Mouse (Mus musculus) limb, embryonic 13.5 days (tissue): ENCODE results near the gene Tpi1. TPM values are rescaled to one million over a fixed set of nuclear protein-coding genes. Genes with fewer than 3 reads are reported as not detected.
"Not testable (repeated sequence)": the region's sequence is repeated elsewhere in the genome, so short reads cannot be mapped to it uniquely, and the experiment has no call there.

Experiments used
- ATAC-seq: fragments of 200-750 bp; cut with Nextera tagmentation; 2 replicates; pipeline ENCODE4 v1.8.0; 2017; ENCODE audit warnings: low read depth, moderate number of reproducible peaks, moderate TSS enrichment; ENCODE audit not compliant: low FRiP score
- H3K27ac ChIP-seq: fragments of 300-500 bp; sonication (generic); 2 replicates; pipeline ENCODE4 v1.5.1; 2015; ENCODE audit warnings: inconsistent platforms, mild to moderate bottlenecking, moderate library complexity
- H3K27me3 ChIP-seq: fragments of 300-500 bp; sonication (generic); 2 replicates; pipeline ENCODE4 v1.6.1; 2015; ENCODE audit warnings: mild to moderate bottlenecking, inconsistent platforms
- H3K36me3 ChIP-seq: fragments of 300-500 bp; sonication (generic); 2 replicates; pipeline ENCODE4 v1.6.1; 2015; ENCODE audit warnings: inconsistent platforms, mild to moderate bottlenecking, moderate library complexity
- H3K4me1 ChIP-seq: fragments of 300-500 bp; sonication (generic); 2 replicates; pipeline ENCODE4 v1.6.1; 2015; ENCODE audit warnings: inconsistent platforms
- H3K4me2 ChIP-seq: fragments of 300-500 bp; sonication (generic); replicated peaks from 2 replicates; pipeline ENCODE4 v1.6.1; 2015; ENCODE audit warnings: inconsistent platforms, mild to moderate bottlenecking, moderate library complexity
- H3K4me3 ChIP-seq: fragments of 300-500 bp; sonication (generic); 2 replicates; pipeline ENCODE4 v1.5.1; 2015; ENCODE audit warnings: moderate library complexity, mild to moderate bottlenecking, inconsistent platforms
- H3K9ac ChIP-seq: fragments of 300-500 bp; sonication (generic); 2 replicates; pipeline ENCODE4 v1.6.1; 2015; ENCODE audit warnings: mild to moderate bottlenecking, inconsistent platforms
- H3K9me3 ChIP-seq: fragments of 300-500 bp; sonication (generic); 2 replicates; pipeline ENCODE4 v1.6.1; 2016; ENCODE audit warnings: inconsistent platforms
- WGBS: fragments of 180-500 bp; shearing (Covaris S2); methylation state at CpG from one replicate; pipeline ENCODE4 v1.1.7; 2015; 5-methylcytosine and 5-hydroxymethylcytosine counted together
- polyA plus RNA-seq: library from polyadenylated mRNA; unstranded; fragments of >200 nt; fragmentation: Nextera tagmentation; extraction: Ambion mirVana; gene quantifications from 2 replicates; pipeline ENCODE4 v1.2.1, GENCODE M21; 2015

The Tpi1 gene
- polyA plus RNA-seq, 1 experiment from 2014 or later = 803 TPM

DNA sequence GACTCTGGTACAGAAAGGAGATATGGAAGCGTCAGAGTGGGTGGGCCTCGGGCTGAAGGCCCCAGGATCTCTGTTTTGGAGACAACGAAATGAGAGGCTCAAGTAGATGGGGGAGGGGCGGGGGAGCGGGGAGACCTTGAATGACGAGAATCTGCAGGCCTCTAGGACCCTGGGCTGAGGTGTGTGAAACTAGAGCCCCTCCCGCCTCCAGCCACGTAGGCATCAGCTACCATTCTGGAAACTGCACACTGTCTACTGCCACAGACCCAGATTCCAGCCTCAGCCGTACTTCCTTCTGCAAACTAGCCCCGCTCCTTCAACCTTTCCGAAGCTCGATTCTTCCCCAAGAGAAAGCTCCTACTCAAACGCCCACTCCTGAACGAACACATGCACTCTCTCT lies 42.2 kb upstream of the Tpi1 start:
- 3% methylated on average over 14 of the region's 14 CpGs for WGBS
- H3K36me3 ChIP-seq = peaks cover 40% of the 10 kb centered on the region
- peaks cover 39% of the 10 kb centered on the region for H3K4me1 ChIP-seq
- 0 out of 2 replicates have a peak, but pooled peaks cover 6% of the 10 kb centered on the region for H3K27me3 ChIP-seq
- H3K4me2 ChIP-seq = peak overlapping the region; percentile 69
- H3K4me3 ChIP-seq = peak overlapping the region; percentile 87
- peak; percentile 74 for ATAC-seq
- H3K9ac ChIP-seq = peak overlapping the region; percentile 99
- peak overlapping the region; percentile 100 for H3K27ac ChIP-seq
- no peaks in the 10 kb centered on the region for H3K9me3 ChIP-seq

DNA sequence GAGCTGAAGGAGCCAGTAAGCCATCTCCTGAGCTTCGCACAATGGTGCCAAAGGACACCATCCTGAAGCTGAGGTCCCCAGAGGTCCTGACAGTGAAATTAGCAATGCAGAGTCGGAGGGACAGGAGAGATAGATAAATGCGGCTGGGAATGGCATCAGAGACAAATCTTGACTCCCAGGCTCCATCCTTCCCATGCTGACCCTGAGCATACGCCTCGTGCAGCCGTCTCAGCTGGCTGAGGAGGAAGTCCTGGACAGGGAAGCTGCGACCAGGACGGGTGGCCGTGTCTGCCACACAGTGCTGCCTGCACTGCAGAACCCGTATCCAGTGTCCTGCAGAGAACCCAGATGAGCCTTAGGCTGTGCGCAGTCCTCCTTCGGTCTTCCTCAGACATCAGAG lies 40.6 kb upstream of the Tpi1 start:
- 0 out of 2 replicates have a peak, but pooled peaks cover 3% of the 10 kb centered on the region for H3K27me3 ChIP-seq
- peaks cover 52% of the 10 kb centered on the region for H3K36me3 ChIP-seq
- peak overlapping the region; percentile 28; the same call in 1 of the 2 replicates for H3K27ac ChIP-seq
- H3K4me3 ChIP-seq = no peak overlapping the region
- peaks cover 28% of the 10 kb centered on the region for H3K4me1 ChIP-seq
- ATAC-seq = no peak
- no peak overlapping the region for H3K4me2 ChIP-seq
- no peaks in the 10 kb centered on the region for H3K9me3 ChIP-seq
- no peak overlapping the region for H3K9ac ChIP-seq
- 68% methylated on average over 12 of the region's 12 CpGs for WGBS

GRCm38 (mm10) chr6:124850535-124850934 lies 36.4 kb upstream of the Tpi1 start:
- no peak overlapping the region for H3K27ac ChIP-seq
- no peak overlapping the region for H3K4me2 ChIP-seq
- no peaks in the 10 kb centered on the region for H3K27me3 ChIP-seq
- no peak overlapping the region for H3K4me3 ChIP-seq
- WGBS = 46% methylated on average over 8 of the region's 8 CpGs
- peaks cover 73% of the 10 kb centered on the region for H3K36me3 ChIP-seq
- ATAC-seq = no peak
- peaks cover 2% of the 10 kb centered on the region for H3K4me1 ChIP-seq
- H3K9me3 ChIP-seq = no peaks in the 10 kb centered on the region
- H3K9ac ChIP-seq = no peak overlapping the region

DNA sequence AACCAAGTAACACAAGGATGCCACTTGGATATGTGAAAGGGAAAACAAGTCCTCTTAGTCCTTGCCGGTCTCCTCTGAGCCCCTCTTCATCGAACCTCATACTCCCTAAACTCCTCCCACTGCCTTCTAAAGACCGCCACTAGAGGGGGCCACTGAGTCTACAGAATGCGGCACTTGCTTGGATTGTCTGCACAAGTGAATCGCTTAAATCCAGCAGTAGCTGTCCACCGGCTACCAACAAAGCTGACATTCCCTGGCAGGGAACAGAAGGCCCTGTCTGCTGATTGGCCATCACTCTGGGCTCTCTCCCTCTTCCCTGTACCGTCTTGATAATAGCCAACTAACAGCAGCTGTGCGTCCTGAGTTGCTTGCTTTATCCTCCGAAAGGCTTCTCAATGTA lies 33.2 kb upstream of the Tpi1 start:
- Histone ChIP-seq H3K4me3 (no peak overlapping the region), H3K4me1 (no peaks in the 10 kb centered on the region), H3K9me3 (no peaks in the 10 kb centered on the region), H3K4me2 (no peak overlapping the region), H3K36me3 (peaks cover 74% of the 10 kb centered on the region), H3K9ac (no peak overlapping the region), H3K27me3 (no peaks in the 10 kb centered on the region), H3K27ac (no peak overlapping the region)
- peak; percentile 85 for ATAC-seq
- WGBS = 15% methylated on average over 9 of the region's 9 CpGs

GRCm38 (mm10) chr6:124840241-124841167 lies 26.4 kb upstream of the Tpi1 start, which contains the start of gene Gnb3:
Gene Gnb3, minus strand, starts transcription at chr6:124840275.
- ATAC-seq = peak; percentile 17; the same call in 1 of the 2 replicates
- Histone ChIP-seq H3K4me1 (peaks cover 31% of the 10 kb centered on the region), H3K36me3 (peaks cover 47% of the 10 kb centered on the region), H3K9me3 (no peaks in the 10 kb centered on the region), H3K4me2 (0 out of 2 replicates have a peak within 1 kb of the TSS, but pooled peaks have one; percentile 19), H3K27ac (no peak within 1 kb of the TSS), H3K27me3 (no peaks in the 10 kb centered on the region), H3K9ac (peak within 1 kb of the TSS; percentile 50; the same call in 1 of the 2 replicates), H3K4me3 (no peak within 1 kb of the TSS)
- 40% methylated on average over 15 of the region's 15 CpGs for WGBS

DNA sequence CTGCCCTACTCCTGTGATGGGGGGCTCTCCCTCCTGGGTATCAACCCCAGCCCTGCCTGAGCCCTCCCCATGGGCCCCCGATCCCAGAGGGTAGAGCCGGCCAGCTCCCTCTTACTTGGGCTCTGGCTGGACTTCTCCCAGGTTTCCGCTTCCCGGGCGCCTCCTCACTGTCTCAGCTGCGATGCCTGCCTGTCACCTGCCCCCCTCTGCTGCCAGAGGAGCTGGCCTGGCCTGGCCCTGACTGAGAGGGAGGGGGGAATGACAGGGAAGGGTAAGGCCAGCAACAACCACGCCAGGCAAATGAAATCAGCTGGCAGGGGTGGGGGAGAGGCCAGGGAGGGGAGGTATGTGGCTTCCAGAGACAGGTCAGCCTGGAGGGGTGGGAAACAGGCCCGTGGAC lies 25.7 kb upstream of the Tpi1 start:
- Histone ChIP-seq H3K4me1 (peaks cover 34% of the 10 kb centered on the region), H3K36me3 (peaks cover 40% of the 10 kb centered on the region), H3K9ac (peak overlapping the region; percentile 50; the same call in 1 of the 2 replicates), H3K27me3 (no peaks in the 10 kb centered on the region), H3K4me3 (no peak overlapping the region), H3K9me3 (no peaks in the 10 kb centered on the region), H3K27ac (no peak overlapping the region), H3K4me2 (0 out of 2 replicates have a peak overlapping the region, but pooled peaks have one; percentile 19)
- ATAC-seq = peak; percentile 15
- WGBS = 8% methylated on average over 8 of the region's 8 CpGs

GRCm38 (mm10) chr6:124836411-124836810 lies 22.3 kb upstream of the Tpi1 start:
- Histone ChIP-seq H3K4me1 (peaks cover 44% of the 10 kb centered on the region), H3K36me3 (peaks cover 40% of the 10 kb centered on the region), H3K4me2 (no peak overlapping the region), H3K27ac (no peak overlapping the region), H3K9me3 (no peaks in the 10 kb centered on the region), H3K4me3 (no peak overlapping the region), H3K27me3 (no peaks in the 10 kb centered on the region), H3K9ac (peak overlapping the region; percentile 39; the same call in 1 of the 2 replicates)
- WGBS = 76% methylated on average over 7 of the region's 7 CpGs
- no peak for ATAC-seq

GRCm38 (mm10) chr6:124835531-124835930 lies 21.4 kb upstream of the Tpi1 start:
- H3K27me3 ChIP-seq = no peaks in the 10 kb centered on the region
- no peak overlapping the region for H3K4me2 ChIP-seq
- 34% methylated on average over 10 of the region's 10 CpGs for WGBS
- no peak overlapping the region for H3K27ac ChIP-seq
- H3K4me3 ChIP-seq = no peak overlapping the region
- no peak for ATAC-seq
- peak overlapping the region; percentile 39 for H3K9ac ChIP-seq
- H3K36me3 ChIP-seq = peaks cover 32% of the 10 kb centered on the region
- no peaks in the 10 kb centered on the region for H3K9me3 ChIP-seq
- peaks cover 52% of the 10 kb centered on the region for H3K4me1 ChIP-seq

DNA sequence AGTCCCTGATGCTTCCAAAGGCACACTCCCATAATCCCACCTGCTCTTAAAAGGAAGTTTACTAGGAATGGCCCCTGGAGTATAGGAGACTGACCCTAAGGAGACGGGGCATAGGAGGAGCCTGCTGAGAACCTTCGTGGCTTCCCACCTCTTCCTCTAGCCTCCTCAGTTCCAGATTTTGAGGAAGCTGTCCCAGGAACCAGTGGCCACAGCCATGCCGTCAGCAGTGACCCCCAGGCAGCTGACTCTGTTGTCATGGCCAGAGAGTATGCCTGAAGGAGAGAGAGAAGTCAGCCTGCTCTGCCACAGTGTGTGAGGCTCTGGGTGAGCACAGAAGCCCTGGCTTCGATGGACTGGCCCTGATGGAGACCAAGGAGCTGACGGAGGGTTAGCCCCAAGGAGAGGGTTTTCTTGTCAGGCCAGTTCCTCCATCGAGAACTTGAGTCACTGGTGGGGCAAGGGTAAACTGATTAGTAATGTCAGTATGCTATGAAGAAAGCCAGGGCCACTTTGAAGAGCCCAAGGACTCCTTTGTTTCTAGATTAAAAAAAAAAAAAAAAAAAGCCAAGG lies 20.5 kb upstream of the Tpi1 start:
- H3K27ac ChIP-seq = no peak overlapping the region
- peaks cover 31% of the 10 kb centered on the region for H3K36me3 ChIP-seq
- peaks cover 48% of the 10 kb centered on the region for H3K4me1 ChIP-seq
- no peaks in the 10 kb centered on the region for H3K9me3 ChIP-seq
- no peak for ATAC-seq
- no peak overlapping the region for H3K9ac ChIP-seq
- no peak overlapping the region for H3K4me3 ChIP-seq
- WGBS = 81% methylated on average over 6 of the region's 6 CpGs
- no peaks in the 10 kb centered on the region for H3K27me3 ChIP-seq
- no peak overlapping the region for H3K4me2 ChIP-seq

- H3K36me3 ChIP-seq = peaks cover 31% of the 10 kb centered on the region
- peak overlapping the region; percentile 95 for H3K4me2 ChIP-seq
- 93% methylated on average over 8 of the region's 8 CpGs for WGBS
- no peaks in the 10 kb centered on the region for H3K27me3 ChIP-seq
- no peak for ATAC-seq
- peaks cover 46% of the 10 kb centered on the region for H3K4me1 ChIP-seq
- peak overlapping the region; percentile 71; the same call in 1 of the 2 replicates for H3K4me3 ChIP-seq
- peak overlapping the region; percentile 43 for H3K9ac ChIP-seq
- H3K9me3 ChIP-seq = no peaks in the 10 kb centered on the region
- no peak overlapping the region for H3K27ac ChIP-seq
These were observed 17.6 kb upstream of the Tpi1 start for GRCm38 (mm10) chr6:124831649-124832048.

DNA sequence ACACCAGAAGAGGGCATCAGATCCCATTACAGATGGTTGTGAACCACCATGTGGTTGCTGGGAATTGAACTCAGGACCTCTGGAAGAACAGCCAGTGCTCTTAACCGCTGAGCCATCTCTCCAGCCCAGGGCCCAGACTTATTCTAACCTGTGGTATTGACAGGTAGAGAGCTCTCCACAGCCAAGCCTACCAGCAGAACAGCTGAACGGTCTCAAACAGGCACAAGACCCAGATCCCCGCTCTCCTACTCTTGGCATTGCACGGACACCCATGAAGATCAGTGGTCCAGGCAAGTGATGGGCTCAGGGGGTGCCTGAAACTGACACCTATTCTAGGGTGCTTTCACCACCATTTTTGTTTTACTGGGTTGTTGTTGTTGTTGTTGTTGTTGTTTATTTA lies 17.1 kb upstream of the Tpi1 start:
- 94% methylated on average over 4 of the region's 4 CpGs for WGBS
- peaks cover 42% of the 10 kb centered on the region for H3K4me1 ChIP-seq
- H3K9me3 ChIP-seq, H3K27ac ChIP-seq, H3K27me3 ChIP-seq, ATAC-seq: not testable (repeated sequence)
- peak overlapping the region; percentile 95 for H3K4me2 ChIP-seq
- H3K4me3 ChIP-seq = peak overlapping the region; percentile 71
- peaks cover 33% of the 10 kb centered on the region for H3K36me3 ChIP-seq
- peak overlapping the region; percentile 80 for H3K9ac ChIP-seq
